Mouse (Mus musculus): ENCODE measurements around the gene Mlph.

Gene Mlph

DNA sequence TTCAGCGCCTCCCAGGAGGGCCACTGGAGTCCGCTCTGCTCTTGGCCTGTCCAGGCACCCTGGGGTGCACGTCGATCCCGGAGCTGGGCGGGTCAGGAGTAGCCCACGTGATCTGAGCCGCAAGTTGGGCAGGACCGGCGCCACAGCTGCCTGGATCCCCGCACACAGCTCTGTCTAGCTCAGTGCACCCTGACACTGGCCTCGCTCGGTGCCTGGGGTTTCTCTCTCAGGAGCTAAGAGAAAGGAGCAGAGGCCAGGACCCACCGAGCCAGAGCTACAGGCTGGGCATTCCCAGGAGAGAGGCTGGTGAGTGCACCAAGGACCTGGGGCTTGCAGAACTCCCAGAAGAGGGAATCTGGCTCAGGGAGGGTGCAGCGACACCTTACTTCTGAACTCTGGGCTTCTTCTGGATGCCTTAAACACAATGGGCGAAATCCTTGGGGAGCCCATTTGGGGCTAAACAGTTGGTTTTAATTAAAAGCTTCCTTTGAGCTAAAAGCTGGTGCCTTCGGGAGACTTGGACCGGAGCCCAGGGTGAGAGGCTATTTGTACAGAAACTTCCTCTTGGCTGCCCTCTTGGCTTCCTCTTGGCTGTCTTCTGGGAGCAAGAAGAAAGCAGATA, at the start of gene Mlph:
Mlph (plus strand) TSS at position 138 of the 622 bp plus-strand sequence.
- peak; percentile 35 for DNase-seq (ENCODE audit: low read depth, low spot score)

DNA sequence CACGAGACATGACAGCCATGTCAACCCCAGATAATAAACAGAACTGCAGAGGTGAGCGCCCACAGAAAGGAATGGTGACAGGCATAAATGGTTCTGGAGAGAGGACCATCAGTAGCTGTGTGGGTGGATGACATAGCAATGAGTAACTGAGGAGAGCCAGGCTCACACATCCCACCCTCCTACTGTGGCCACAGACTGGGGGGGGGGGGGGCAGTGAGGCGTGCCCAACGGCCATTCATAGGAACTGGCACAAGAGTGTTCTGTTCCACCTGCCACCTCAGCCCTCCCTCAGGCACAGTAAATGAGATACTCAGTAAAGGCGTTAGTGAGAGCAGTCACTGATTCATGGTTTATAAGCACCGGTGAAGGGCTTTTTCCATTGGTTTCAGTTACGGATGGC, 48.2 kb upstream of the Mlph start:
- DNase-seq (ENCODE audit: low read depth, low spot score): peak; percentile 63

DNA sequence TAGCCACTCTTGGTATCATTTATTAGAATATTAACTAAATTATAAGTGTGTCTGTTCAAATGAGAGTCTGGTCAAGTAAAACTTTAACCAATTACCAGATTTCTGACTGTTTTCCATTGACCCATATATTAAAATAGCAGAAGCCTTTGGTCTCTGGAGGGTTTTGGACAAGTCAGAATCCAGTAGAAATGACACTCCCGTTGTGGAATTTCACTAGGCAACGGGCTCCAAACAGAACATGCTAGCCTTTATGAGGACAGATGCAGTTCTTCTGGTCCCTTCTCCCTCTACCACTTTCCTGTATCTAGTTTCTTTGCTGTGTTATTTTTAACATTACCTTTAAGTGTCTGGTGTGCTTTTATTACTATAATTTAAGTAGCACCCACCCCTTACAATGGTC, 44.3 kb upstream of the Mlph start:
- DNase-seq (ENCODE audit: low read depth, low spot score): no peak

DNA sequence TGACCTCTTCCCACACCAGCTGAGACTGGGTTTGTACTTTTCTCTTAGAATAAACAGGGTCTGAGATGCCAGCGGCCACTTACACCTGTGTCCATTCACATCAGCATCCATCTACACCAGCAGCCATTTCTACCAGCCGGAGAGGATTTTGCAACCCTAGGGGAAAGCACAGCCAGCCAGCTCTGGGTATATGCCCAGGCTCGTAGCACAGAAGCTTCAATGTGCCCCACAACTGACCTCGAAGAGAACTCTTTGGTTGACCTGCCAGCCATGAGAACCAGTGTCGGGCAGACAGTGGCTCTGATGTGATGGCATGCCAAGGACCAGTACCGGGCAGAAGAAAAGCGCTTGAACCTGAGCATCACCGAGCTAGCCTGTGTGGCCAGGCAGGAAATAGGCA, 39.5 kb upstream of the Mlph start:
- no peak for DNase-seq (ENCODE audit: low read depth, low spot score)

DNA sequence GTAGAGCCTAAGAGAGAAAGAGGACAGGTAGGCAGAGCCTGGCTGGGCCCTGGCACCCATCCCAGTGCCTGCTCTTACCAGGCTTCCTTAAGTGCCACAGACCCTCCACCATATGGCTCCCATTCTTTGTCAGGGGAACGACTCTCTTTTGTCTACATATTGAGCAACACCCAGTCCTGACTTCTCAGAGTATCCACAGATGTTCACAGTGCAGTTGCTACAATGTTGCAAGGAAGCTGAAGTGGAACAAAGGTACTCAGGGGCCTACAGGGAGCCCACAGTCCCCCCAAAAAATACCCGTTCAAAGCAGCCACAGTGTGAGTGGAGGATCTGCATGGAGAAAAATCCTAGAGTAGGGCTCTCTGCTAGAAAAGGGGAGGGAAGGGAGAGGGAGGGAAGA, 38.9 kb upstream of the Mlph start:
- no peak for DNase-seq (ENCODE audit: low read depth, low spot score)

DNA sequence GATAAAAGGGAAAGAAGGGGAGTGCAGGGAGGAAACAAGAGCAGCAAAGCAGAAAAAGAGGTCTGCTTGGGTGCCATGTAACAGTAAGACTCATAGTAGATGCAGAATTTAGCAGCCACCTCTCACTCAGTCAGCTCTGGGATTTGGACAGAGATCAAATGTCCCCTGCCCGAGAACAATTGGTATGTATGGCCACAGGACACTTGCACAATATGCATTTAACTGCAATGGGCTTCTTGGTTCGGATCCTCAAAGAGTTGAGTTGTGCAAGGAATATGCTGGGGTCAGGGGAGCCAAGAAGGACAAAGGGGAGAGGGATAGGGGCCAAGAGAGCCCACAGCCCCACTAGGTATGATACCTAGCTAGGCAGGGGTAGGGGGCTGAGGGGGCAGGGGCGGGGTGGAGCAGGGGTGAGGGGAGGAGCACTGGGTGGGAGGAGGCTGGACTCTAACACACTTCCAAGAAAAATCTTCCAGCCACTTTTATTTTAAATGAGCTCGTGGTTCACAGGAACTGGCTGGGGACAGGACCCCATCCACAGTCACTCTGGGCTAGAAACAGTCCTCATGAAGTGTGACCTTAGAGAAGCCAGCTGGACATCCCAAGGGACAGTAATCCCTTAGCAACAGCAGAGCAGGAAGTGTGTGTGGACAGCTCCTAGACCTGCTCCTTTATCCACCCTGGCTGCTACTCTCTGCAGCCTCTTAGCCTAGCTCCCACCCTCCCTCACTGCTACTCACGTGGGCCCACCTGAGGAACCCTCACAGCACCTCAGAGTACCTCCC, 38.2 kb upstream of the Mlph start:
- DNase-seq (ENCODE audit: low read depth, low spot score): no peak

DNA sequence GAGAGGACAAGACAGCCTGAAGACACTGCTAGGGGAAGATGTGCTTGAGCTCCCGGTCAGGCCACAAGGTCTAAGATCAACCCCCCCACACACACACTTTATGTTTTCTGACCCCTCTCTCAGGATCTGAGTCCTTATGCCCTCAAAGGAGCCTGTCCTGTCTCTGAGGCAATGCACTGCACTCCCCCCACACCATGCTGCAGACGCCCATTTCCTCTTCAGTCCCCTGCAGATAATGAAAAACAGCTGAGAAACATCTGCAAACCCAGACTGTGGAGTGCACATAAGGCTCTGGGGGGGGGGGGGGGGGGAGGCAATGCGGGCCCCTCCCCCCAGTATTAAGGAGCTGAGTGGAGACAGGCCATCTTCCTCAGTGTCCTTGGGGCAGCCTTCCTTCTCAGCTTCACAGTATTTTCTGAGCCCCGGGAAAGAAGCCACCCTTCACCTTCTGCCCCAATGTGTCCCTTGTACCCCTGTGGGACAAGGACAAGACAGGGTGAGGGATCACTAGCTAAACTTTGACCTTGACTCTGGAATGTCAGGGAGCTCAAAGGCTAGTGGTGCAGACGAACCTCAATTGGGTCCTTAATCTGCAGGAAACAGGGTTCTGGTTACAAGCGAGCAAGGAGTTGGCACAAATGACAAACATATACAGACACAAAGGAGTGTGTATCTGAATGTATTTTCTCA, 29.0 kb upstream of the Mlph start:
- no peak for DNase-seq (ENCODE audit: low read depth, low spot score)

DNA sequence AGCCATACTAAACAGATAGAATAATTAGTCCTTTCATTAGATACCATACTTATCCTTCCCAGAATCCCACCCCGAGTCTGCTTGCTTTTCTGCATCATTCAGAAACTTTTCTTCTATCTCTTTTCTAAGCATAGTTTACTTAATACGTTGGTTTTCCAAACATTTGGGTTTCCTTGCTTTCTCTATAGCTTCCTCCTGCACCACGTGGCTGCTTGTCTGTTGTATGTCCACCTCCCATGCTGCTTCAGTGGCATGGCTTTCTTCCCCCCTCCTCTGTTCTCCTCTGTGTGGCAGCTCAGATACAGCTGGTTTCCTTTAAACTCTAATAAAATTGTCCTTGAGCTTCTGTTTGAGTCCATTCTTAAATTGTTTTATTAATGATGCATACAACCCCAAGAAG, 20.4 kb upstream of the Mlph start:
- no peak for DNase-seq (ENCODE audit: low read depth, low spot score)

DNA sequence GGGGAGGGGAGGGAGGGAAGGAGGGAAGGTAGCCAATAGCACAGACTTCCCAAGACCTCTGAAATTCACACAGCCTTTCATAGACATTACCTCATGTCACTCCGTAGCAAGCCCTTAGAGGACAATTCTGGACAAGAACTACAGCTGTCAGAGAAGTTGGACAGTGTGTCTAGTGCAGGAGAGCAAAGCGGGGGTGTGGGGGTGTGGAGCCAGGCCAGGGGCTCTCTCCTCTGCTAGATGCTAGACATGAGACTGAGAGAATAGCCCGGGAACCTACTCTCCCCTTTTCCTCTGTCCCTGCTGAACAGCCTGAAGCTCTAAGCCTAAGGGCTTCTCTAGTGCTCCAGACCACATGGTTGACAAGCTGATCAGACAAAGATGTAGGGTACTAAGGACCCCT, 19.9 kb upstream of the Mlph start:
- DNase-seq (ENCODE audit: low read depth, low spot score): no peak

DNA sequence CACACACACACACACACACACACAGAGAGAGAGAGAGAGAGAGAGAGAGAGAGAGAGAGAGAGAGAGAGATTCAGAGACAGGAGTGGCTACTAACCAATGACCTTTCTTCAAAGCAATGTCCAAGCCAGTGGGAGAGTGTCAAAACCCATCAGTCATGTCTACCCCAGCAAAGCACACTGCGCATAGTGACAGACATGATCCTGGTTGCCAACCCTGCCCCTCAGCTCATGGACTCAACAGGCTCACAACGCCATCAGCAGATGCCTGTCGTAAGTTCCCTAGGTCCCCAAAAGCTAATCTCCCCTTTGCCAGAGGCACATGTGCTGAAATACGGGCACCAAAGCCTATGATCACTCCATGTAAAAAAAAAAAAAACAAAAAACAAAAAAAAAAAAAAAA, 18.6 kb upstream of the Mlph start:
- peak; percentile 8 for DNase-seq (ENCODE audit: low read depth, low spot score)

DNA sequence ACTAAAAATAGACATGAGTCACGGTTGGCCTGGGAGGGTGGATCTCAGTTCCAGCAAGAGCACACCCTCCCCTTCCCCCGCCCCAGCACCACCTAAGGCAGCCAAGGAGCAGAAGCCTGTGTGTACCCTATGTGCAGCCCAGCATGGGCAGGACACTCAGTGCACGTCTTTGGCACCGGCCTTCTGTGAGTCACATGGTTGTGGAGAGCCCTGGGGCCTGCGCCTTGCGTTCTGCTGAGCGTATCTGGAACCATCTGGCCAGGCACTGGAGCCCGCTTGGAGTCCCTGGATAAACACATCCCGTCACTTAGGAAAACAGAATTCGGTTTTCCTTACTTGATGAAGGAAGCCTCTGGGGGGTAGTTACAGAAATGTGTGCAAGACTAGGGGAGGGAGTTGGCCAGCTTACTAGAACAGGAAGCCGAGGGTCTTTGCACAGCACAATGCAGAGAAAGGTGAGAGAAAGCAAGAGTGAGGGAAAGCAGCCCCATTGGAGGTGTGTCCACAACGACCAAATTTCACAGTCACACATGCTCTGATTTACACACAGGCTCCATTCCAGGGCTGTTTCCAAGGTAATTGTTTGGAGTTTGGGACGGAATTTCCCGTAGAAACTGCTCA, 18.0 kb upstream of the Mlph start:
- DNase-seq (ENCODE audit: low read depth, low spot score): peak; percentile 90

DNA sequence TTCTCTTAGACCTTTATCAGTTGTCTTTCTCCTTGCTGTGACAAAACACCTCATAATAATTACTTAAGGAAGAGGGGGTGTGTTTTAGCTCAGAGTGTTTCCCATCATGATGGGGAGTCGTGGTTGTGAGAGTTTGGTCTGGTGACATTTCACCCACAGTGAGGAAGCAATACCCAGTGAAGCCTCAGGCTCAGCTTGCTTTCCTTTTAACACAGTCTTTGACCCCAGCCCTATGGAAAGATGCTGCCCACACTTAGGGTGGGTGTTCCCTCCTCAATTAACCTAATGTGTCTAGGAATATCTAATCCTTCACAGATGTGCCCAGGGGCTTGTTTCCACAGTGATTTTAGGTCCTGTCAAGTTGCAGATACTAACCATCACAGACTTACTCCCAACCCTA, 16.9 kb upstream of the Mlph start:
- DNase-seq (ENCODE audit: low read depth, low spot score): no peak

DNA sequence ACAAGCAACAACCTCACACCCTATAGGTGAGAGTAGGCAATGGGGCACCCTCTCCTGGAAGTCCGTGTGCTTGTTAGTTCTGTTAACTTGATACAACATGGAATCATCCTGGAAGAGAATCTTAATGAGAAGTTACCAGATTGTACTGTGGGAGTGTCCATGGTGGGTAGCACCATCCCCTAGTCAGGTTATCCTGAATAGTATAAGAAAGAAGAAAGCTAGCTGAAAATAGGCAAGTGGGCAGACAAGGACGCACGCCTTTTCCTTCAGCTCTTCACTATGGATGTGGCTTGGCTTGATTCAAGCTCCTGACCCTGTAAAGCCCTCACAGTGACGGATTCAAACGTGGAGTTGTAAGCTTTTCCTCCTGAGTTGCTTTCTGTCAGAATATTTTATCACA, 15.1 kb upstream of the Mlph start:
- DNase-seq (ENCODE audit: low read depth, low spot score): no peak

DNA sequence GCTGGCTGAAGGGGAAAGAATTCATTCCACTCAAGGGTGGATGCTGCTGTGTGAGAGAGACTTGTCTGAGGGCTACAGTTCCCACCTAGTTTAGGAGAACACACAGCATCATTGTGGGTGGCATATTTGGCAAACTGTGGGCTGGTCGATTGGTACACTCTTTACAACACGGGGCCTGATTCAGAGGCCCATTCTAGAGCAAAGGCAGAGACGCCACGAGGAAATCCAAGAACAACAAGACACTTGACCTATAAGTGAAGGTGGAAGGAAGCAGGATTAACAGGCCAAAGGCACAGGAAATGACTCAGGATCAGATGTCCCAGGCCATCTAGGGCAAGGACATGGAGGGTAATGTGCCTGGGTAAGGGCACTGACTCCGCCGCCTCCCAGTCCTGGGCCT, 14.5 kb upstream of the Mlph start:
- DNase-seq (ENCODE audit: low read depth, low spot score): peak; percentile 16

DNA sequence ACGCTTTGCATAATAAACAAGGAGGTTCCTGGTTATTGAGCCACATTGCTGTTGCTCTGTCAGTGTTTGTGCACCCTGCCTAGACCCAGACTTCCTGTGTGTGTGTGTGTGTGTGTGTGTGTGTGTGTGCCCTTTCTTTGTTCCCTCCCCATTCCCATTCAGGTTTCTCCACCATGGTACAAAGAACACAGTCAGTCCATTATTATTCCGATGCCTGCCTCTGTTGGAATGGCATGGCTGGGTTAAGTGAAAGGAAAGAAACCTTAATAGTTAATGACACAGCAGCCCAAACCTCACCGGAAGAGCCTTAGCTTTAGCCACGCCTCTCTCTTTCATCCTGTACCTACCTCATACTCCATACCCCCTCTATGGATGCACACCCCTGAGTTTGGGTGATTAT, 13.6 kb upstream of the Mlph start:
- no peak for DNase-seq (ENCODE audit: low read depth, low spot score)

DNA sequence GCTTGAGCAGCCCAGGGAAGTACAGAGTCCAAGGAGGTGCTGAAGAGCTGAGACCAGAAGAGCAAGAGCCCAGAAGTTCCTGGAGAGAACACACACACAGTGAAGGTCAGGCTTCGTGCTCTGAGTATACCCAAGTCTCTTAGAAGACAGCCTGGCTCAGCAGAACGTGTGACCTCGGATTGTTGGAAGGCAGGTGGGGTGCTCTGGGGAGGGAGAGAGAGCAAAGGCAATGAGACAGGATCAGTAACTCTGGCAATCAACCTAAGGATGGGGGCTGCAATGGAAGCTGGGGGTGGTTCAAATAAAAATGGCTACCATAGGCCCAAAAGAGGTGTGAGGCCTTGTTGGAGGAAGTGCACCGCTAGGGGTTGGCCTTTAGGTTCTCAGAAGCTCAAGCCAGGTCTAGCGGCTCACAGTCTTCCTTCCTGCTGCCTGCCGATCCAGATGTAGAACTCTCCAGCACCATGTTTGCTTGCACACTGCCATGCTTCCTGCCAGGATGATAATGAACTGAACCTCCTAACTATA, 13.1 kb upstream of the Mlph start:
- DNase-seq (ENCODE audit: low read depth, low spot score): no peak

DNA sequence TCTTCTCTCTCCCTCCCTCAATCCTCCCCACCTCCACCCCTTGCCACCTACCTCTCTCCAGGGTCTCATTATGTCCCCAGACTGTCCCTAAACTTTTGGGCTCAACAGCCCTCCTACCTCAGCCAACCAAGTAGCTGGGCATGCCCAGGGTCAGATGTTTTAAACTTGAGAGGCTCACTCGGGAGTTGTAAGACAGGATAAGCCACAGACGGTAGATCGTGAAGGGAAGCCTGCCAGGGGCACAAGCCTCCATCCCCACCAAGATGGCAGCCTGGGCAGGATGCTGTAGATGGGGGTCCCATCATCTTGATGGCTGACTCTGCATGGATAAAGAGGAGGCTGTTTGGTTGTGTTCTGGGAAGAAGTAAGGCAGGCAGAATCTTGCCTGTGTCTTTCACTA, 12.1 kb upstream of the Mlph start:
- DNase-seq (ENCODE audit: low read depth, low spot score): no peak

DNA sequence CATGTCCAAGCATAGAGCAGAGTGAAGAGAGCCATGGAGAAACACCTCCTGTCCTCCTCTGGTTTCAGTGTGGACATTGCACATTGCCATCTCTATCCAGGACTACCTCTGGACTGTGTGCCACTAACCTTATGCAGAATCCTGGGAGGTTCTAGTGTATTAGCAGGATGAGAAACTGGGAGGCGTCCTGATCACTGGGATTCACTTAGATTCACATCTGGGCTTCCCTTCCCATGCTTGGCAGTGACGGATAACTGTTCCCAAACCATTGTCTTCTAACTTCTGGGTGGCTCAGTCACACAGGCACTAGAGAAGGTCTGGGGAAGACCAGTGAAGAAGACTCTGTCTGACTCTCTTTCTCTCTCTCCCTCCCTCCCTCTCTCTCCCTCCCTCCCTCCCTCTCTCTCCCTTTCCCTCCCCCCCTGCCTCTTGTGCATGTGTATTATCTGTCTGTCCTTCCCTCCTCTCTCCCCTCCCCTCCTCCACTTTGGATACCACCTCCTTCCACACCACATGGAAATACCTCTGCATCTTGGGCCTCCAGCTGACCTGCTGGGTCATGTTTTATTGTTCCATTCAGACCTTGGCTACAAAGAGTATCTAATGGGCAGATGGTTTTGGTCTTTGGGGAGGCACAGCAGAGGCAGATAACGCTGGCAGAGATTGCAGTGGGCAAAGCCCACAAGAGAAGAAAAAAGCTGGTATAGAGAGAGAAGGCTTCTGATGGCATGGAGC, 11.5 kb upstream of the Mlph start:
- DNase-seq (ENCODE audit: low read depth, low spot score): no peak

DNA sequence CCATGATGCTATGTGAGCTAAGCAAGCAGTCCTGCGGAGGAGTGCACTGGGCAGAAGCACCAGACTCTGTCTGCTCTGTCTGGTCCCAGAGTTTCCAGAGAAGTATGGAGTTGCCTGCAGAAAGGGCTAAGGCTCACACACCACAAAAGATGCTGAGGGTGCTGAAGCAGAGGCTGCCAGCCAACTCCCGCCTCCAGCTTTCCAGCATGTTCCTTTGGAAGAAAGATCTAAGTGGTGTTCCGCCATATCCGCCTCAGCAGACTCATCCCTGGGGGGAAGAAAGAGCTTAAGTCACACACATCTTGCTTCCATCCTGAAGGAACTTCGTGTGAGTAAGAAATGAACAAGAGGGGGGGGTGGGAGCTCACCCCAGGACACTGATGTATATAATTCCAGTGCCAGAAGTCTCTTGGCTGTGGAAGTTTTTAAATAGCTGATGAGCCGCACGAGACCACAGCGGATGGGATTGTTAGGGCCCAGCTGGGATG, 10.9 kb upstream of the Mlph start:
- peak; percentile 91 for DNase-seq (ENCODE audit: low read depth, low spot score)

DNA sequence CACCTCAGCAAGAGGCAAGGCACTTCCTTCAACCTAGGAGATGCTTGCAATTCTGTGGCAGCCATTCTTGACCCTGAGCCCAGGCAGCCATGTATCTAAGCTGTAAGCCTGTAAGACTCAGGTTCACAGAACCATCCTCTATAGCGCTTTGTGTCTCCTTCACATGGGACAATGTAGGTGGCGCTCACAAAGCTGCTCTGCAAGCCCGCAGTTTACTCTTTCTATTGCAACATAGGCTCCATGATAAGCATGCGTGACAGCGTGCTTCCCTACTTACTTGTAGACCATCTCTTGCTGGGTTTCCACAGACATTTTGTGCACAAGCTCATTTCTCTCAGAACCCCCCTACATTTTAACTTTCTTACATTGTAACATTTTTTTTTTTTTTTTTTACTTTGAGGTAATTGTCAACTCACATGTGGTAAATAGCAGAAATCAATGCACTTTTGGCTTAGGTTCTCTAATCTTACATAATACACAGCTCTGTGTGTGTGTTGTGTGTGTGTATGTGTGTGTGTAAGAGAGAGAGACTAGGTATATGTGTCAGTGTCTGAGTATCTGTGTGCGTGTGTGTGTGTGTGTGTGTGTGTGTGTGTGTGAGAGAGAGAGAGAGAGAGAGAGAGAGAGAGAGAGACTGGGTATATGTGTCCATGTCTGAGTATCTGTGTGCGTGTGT, 10.0 kb upstream of the Mlph start:
- DNase-seq (ENCODE audit: low read depth, low spot score): no peak

DNA sequence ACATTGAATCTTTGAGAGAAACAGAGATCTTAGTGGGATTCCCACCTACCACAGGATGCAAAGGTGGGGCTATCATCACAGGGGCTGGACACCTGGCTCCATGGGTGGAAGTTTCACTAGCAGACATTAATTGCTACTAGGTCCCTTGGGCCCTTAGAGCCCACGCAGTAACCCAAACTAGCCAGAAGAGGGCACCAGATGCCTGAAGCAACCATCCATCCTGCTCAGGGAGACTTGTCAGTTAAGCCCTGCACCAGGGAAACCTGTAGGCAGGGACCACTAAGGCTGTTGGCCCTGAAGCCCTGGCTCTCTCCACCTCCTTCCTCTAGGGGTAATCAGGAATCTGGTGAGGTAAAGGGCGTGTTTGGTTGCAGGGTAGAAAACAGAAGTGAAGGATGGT, 8.5 kb upstream of the Mlph start:
- peak; percentile 72 for DNase-seq (ENCODE audit: low read depth, low spot score)

Measured in brain, adult 2 months (tissue).